Mouse (Mus musculus) intestine, postnatal 0 days (tissue): ENCODE results near the gene Capn2. TPM values are rescaled to one million over a fixed set of nuclear protein-coding genes. Genes with fewer than 3 reads are reported as not detected.

Experiments
- ATAC-seq: fragments of 200-750 bp; cut with Nextera tagmentation; 2 replicates; pipeline ENCODE4 v1.8.0; 2017; ENCODE audit warnings: mild to moderate bottlenecking, moderate TSS enrichment, moderate library complexity
- H3K27ac ChIP-seq: fragments of 300-500 bp; sonication (generic); 2 replicates; pipeline ENCODE4 v1.5.1; 2014; ENCODE audit warnings: mild to moderate bottlenecking, low read depth, low read length, moderate library complexity
- H3K27me3 ChIP-seq: fragments of 300-500 bp; sonication (generic); replicated peaks from 2 replicates; pipeline ENCODE4 v1.6.1; 2014; ENCODE audit warnings: low read length, mixed read lengths; ENCODE audit not compliant: control insufficient read depth, insufficient read depth
- H3K36me3 ChIP-seq: fragments of 300-500 bp; sonication (generic); 2 replicates; pipeline ENCODE4 v1.6.1; 2014; ENCODE audit warnings: mild to moderate bottlenecking, moderate library complexity; ENCODE audit not compliant: control insufficient read depth, insufficient read depth
- H3K4me1 ChIP-seq: fragments of 300-500 bp; sonication (generic); replicated peaks from 2 replicates; pipeline ENCODE4 v1.6.1; 2014; ENCODE audit warnings: antibody characterized with exemption, low read length, mixed read lengths; ENCODE audit not compliant: control insufficient read depth, insufficient read depth
- H3K4me2 ChIP-seq: fragments of 300-500 bp; sonication (generic); replicated peaks from 2 replicates; pipeline ENCODE4 v1.6.1; 2014; ENCODE audit warnings: low read depth, mild to moderate bottlenecking, moderate library complexity
- H3K4me3 ChIP-seq: fragments of 300-500 bp; sonication (generic); 2 replicates; pipeline ENCODE4 v1.5.1; 2014; ENCODE audit warnings: low read depth, low read length
- H3K9ac ChIP-seq: fragments of 300-500 bp; sonication (generic); 2 replicates; pipeline ENCODE4 v1.6.1; 2014; ENCODE audit warnings: mild to moderate bottlenecking, low read depth, low read length
- H3K9me3 ChIP-seq: fragments of 300-500 bp; sonication (generic); 2 replicates; pipeline ENCODE4 v1.6.1; 2016; ENCODE audit warnings: mixed run types; ENCODE audit not compliant: control insufficient read depth
- CTCF ChIP-seq: sonication (generic); IDR thresholded peaks from 2 replicates; pipeline ENCODE4 v1.5.1; 2016; ENCODE audit warnings: low read depth, mild to moderate bottlenecking, control low read depth, antibody characterized with exemption, moderate library complexity
- WGBS: fragments of 180-500 bp; shearing (Covaris S2); extraction: QIAGEN DNeasy Blood & Tissue Kit; methylation state at CpG from one replicate; pipeline ENCODE4 v1.1.7; 2014; 5-methylcytosine and 5-hydroxymethylcytosine counted together
- polyA plus RNA-seq: library from polyadenylated mRNA; unstranded; fragments of >200 nt; fragmentation: Nextera tagmentation; extraction: Ambion mirVana; gene quantifications from 2 replicates; pipeline ENCODE4 v1.2.1, GENCODE M21; 2015

The Capn2 gene
- polyA plus RNA-seq, 1 experiment from 2014 or later: 34.0 TPM

- Histone ChIP-seq H3K9me3 (no peaks in the 10 kb centered on the region), H3K4me2 (no peak overlapping the region), H3K36me3 (peaks cover 79% of the 10 kb centered on the region), H3K4me1 (no peaks in the 10 kb centered on the region), H3K9ac (no peak overlapping the region), H3K27ac (no peak overlapping the region), H3K27me3 (no peaks in the 10 kb centered on the region), H3K4me3 (no peak overlapping the region)
- ATAC-seq: no peak
- TF ChIP-seq CTCF: no peak
- WGBS: 82% methylated on average over 2 of the region's 2 CpGs
Observed at GRCm38 (mm10) chr1:182444116-182444515, 73.3 kb downstream of the Capn2 start.

- no peak for TF ChIP-seq CTCF
- H3K9ac ChIP-seq: no peak overlapping the region
- no peak overlapping the region for H3K4me3 ChIP-seq
- ATAC-seq: no peak
- no peaks in the 10 kb centered on the region for H3K9me3 ChIP-seq
- H3K27me3 ChIP-seq: no peaks in the 10 kb centered on the region
- no peak overlapping the region for H3K4me2 ChIP-seq
- H3K4me1 ChIP-seq: no peaks in the 10 kb centered on the region
- H3K36me3 ChIP-seq: peaks cover 79% of the 10 kb centered on the region
- H3K27ac ChIP-seq: no peak overlapping the region
- WGBS: 84% methylated on average over 18 of the region's 18 CpGs
Observed at GRCm38 (mm10) chr1:182441791-182442473, 75.5 kb downstream of the Capn2 start.

GRCm38 (mm10) chr1:182439546-182440222 is 77.7 kb downstream of the Capn2 start:
- ATAC-seq: no peak
- Histone ChIP-seq H3K9me3 (no peaks in the 10 kb centered on the region), H3K4me1 (no peaks in the 10 kb centered on the region), H3K4me3 (no peak overlapping the region), H3K27ac (no peak overlapping the region), H3K4me2 (no peak overlapping the region), H3K9ac (no peak overlapping the region), H3K27me3 (no peaks in the 10 kb centered on the region), H3K36me3 (peaks cover 66% of the 10 kb centered on the region)
- WGBS: 63% methylated on average over 5 of the region's 5 CpGs
- no peak for TF ChIP-seq CTCF

- H3K4me3 ChIP-seq: no peak overlapping the region
- H3K27ac ChIP-seq: no peak overlapping the region
- 77% methylated on average over 5 of the region's 5 CpGs for WGBS
- H3K9me3 ChIP-seq: no peaks in the 10 kb centered on the region
- ATAC-seq: no peak
- H3K4me1 ChIP-seq: no peaks in the 10 kb centered on the region
- no peak overlapping the region for H3K9ac ChIP-seq
- H3K36me3 ChIP-seq: peaks cover 55% of the 10 kb centered on the region
- H3K4me2 ChIP-seq: no peak overlapping the region
- TF ChIP-seq CTCF: no peak
- H3K27me3 ChIP-seq: no peaks in the 10 kb centered on the region
Observed at GRCm38 (mm10) chr1:182436746-182437145, 80.7 kb downstream of the Capn2 start.

- Histone ChIP-seq H3K27me3 (no peaks in the 10 kb centered on the region), H3K9me3 (no peaks in the 10 kb centered on the region), H3K4me2 (no peak overlapping the region), H3K27ac (no peak overlapping the region), H3K4me3 (no peak overlapping the region), H3K4me1 (no peaks in the 10 kb centered on the region), H3K9ac (no peak overlapping the region), H3K36me3 (peaks cover 41% of the 10 kb centered on the region)
- no peak for TF ChIP-seq CTCF
- no peak for ATAC-seq
- 97% methylated on average over 3 of the region's 3 CpGs for WGBS
Observed at GRCm38 (mm10) chr1:182432059-182432458, 85.3 kb downstream of the Capn2 start.

- H3K4me1 ChIP-seq: 0 out of 2 replicates have a peak, but pooled peaks cover 3% of the 10 kb centered on the region
- H3K36me3 ChIP-seq: peaks cover 37% of the 10 kb centered on the region
- no peak for ATAC-seq
- no peak overlapping the region for H3K4me2 ChIP-seq
- H3K27ac ChIP-seq: no peak overlapping the region
- 98% methylated on average over 2 of the region's 2 CpGs for WGBS
- no peak overlapping the region for H3K4me3 ChIP-seq
- no peak for TF ChIP-seq CTCF
- no peaks in the 10 kb centered on the region for H3K9me3 ChIP-seq
- H3K27me3 ChIP-seq: no peaks in the 10 kb centered on the region
- H3K9ac ChIP-seq: no peak overlapping the region
Observed at GRCm38 (mm10) chr1:182430676-182431075, 86.7 kb downstream of the Capn2 start.
